Mouse (Mus musculus) gastrocnemius, postnatal 4 days (tissue): Measurements from ENCODE around the gene Olfr495. TPM values are rescaled to one million over a fixed set of nuclear protein-coding genes. Genes with fewer than 3 reads are reported as not detected.

Experiments
- DNase-seq, 2 experiments: peaks; one replicate each; pipeline ENCODE4 v3.0.0; 2021 to 2022; ENCODE audit warnings: low spot score in 2 of 2, mixed read lengths in 2 of 2
- long read RNA-seq, 2 experiments: library from polyadenylated mRNA; stranded (forward); transcript quantifications; one replicate each; pipeline ENCODE4 v2.0.0; 2021
- total RNA-seq, 2 experiments: library from RNA; stranded (reverse); gene quantifications; 2 replicates each; pipeline ENCODE4 v1.2.3; 2021

Gene Olfr495
- not detected for total RNA-seq
- long read RNA-seq, experiment 1 = 0 reads
- long read RNA-seq, experiment 2 = 0 reads

DNA sequence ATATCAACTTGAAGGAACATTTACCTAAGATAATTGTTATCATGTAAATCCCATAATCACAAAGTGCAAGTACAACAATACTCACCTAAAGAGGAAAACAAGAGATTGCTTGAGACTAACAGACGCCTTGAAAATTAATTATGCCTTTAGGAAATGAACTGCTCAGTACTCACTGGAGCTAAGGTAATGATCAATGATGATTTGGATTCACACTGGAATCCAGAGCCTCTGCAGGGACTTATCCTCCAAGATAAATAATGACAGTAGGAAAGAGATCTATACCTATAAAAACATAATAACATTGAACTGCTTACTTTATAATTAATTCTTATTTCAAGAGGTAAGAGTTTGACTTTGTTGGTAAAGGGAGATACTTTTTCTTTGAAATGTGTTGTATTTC is at the start of gene Olfr495:
Olfr495 (plus strand) TSS at position 301 of the 400 bp plus-strand sequence.
- DNase-seq = no peak

DNA sequence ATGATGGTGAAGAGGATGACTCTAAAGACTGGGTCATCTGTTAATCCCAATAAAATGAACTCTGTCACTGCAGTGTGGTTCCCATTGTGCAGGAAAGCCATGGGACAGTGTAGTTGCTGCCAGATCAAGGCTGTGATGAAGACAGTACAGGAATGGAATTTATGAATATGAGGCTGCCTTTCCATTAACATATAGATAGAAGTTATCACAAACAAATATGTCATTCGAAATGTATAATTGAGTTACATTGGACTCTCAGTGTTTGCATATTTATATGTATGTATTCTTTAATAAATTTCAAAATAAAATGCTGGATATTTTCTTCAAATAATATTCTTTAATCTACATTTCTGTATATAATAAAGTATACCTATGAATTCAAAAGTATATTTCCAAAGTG is 46.1 kb upstream of the Olfr495 start, which contains the start of gene Olfr493:
Olfr493 (minus strand) TSS at position 101 of the 400 bp plus-strand sequence.
- no peak for DNase-seq

DNA sequence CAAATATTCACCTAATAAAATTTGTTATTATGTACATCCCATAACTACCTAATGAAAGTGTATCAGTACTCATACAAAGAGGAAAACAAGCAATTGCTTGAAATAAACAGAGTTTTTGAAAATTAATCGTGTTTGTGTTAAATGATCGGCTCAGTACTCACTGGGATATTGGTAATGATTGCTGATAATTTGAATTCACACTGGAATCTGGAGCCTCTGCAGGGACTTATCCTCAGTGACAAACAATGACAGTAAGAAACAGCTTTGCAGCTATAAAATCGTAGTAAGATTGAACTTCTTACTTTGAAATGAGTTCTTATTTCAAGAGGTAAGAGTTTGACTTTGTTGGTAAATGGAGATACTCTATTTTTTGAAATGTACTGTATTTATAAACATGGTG is 27.9 kb upstream of the Olfr495 start, which contains the start of gene Olfr494:
Olfr494 (plus strand) TSS at position 301 of the 400 bp plus-strand sequence.
- no peak for DNase-seq

DNA sequence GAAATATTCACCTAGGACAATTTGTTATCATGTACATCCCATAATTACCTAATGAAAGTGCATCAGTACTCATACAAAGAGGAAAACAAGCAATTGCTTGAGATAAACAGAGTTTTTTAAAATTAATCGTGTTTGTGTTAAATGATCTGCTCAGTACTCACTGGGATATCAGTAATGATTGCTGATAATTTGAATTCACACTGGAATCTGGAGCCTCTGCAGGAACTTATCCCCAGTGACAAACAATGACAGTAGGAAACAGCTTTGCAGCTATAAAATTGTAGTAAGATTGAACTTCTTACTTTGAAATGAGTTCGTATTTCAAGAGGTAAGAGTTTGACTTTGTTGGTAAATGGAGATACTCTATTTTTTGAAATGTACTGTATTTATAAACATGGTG is 27.2 kb downstream of the Olfr495 start, which contains the start of gene Olfr497:
Olfr497 (plus strand) TSS at position 301 of the 400 bp plus-strand sequence.
- DNase-seq = no peak

Other genes with a start within 250 kb of the Olfr495 start
- gene Olfr485, start 233.3 kb upstream of the Olfr495 start, total RNA-seq = not detected
- gene Olfr486, start 220.4 kb upstream of the Olfr495 start, total RNA-seq = not detected
- gene Olfr487, start 178.5 kb upstream of the Olfr495 start, total RNA-seq = not detected
- not detected for gene Olfr488, start 134.8 kb upstream of the Olfr495 start, total RNA-seq
- gene Olfr490, start 104.2 kb upstream of the Olfr495 start, total RNA-seq = not detected
- gene Olfr491, start 79.7 kb upstream of the Olfr495 start, total RNA-seq = not detected
- not detected for gene Olfr492, start 69.5 kb upstream of the Olfr495 start, total RNA-seq
- not detected for gene Olfr493, start 46.2 kb upstream of the Olfr495 start, total RNA-seq
- gene Olfr494, start 27.8 kb upstream of the Olfr495 start, total RNA-seq = not detected
- not detected for gene Olfr497, start 27.3 kb downstream of the Olfr495 start, total RNA-seq
- not detected for gene Olfr498, start 72.2 kb downstream of the Olfr495 start, total RNA-seq
- not detected for gene Olfr502, start 131.9 kb downstream of the Olfr495 start, total RNA-seq
- gene Olfr503, start 151.4 kb downstream of the Olfr495 start, total RNA-seq = not detected
- gene Olfr504, start 172.6 kb downstream of the Olfr495 start, total RNA-seq = not detected
- not detected for gene Olfr506, start 217.6 kb downstream of the Olfr495 start, total RNA-seq
- gene Olfr507, start 228.6 kb downstream of the Olfr495 start, total RNA-seq = not detected
- not detected for gene Olfr508, start 236.8 kb downstream of the Olfr495 start, total RNA-seq